Mouse (Mus musculus): ENCODE measurements around the gene Hdac1. TPM values are rescaled to one million over a fixed set of nuclear protein-coding genes. Genes with fewer than 3 reads are reported as not detected.

Hdac1 gene
- polyA plus RNA-seq, 1 experiment from 2014 or later = 101 TPM

DNA sequence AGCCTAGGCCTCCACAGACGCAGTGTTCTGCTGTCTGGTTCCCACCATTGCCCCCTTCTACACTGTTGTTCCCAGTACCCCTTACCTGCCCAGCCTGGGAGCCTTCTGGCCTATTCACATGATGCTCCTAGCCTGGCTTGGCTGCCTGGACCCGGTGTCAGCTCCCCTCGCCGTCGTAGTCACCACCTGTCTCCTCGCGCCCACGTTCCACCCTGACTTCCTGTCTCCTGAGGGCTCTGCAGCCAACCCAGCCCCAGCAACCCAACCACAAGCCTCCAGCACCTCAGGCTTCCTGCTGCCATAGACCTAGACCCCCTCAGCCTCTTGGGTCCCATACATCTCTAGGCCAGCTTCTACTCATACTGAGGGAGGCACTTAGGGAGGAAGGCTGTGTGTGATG lies 30.9 kb upstream of the Hdac1 start, which contains the start of gene Lck:
Lck (minus strand) TSS at position 212 of the 400 bp plus-strand sequence.
- Histone ChIP-seq H3K9ac (replicated peaks; ENCODE audit: low read depth) (no peak within 1 kb of the TSS), H3K27ac (ENCODE audit: low read length) (peak within 1 kb of the TSS; percentile 57), H3K4me2 (replicated peaks; ENCODE audit: low read depth, low read length) (no peak within 1 kb of the TSS), H3K9me3 (ENCODE audit: low read length) (no peaks in the 10 kb centered on the region), H3K4me1 (ENCODE audit: insufficient read depth, low read depth, low read length) (no peaks in the 10 kb centered on the region), H3K27me3 (replicated peaks; ENCODE audit: insufficient read depth, low read length) (no peaks in the 10 kb centered on the region), H3K4me3 (ENCODE audit: low read depth, low read length) (no peak within 1 kb of the TSS), H3K36me3 (ENCODE audit: insufficient read depth, low read length) (no peaks in the 10 kb centered on the region)
- no peak for ATAC-seq
- no peak for DNase-seq (ENCODE audit: low spot score)
- 90% methylated on average over 7 of the region's 8 CpGs for WGBS
- no peak for TF ChIP-seq CTCF (IDR thresholded peaks at IDR 0.05)
- TF ChIP-seq EP300 (IDR thresholded peaks at IDR 0.05) = no peak

DNA sequence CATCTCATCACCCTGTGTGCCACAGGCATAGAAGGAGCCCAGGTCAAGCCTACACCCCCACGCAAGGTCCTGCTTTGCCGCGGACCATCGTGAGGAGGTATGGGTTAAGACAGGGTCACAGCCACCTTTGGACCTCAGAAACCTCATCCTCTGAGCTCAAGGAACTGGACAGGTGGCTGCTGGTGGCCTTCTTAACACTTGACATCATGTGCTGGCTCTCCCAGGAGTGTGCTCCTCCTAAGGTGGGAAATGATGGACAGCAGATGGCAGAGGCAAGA lies 30.5 kb upstream of the Hdac1 start:
- DNase-seq (ENCODE audit: low spot score) (no peak), ATAC-seq (no peak)
- Histone ChIP-seq H3K9ac (replicated peaks; ENCODE audit: low read depth) (no peak overlapping the region), H3K27ac (ENCODE audit: low read length) (peak overlapping the region; percentile 57; the same call in 1 of the 2 replicates), H3K36me3 (ENCODE audit: insufficient read depth, low read length) (no peaks in the 10 kb centered on the region), H3K4me2 (replicated peaks; ENCODE audit: low read depth, low read length) (no peak overlapping the region), H3K4me1 (ENCODE audit: insufficient read depth, low read depth, low read length) (no peaks in the 10 kb centered on the region), H3K4me3 (ENCODE audit: low read depth, low read length) (no peak overlapping the region), H3K27me3 (replicated peaks; ENCODE audit: insufficient read depth, low read length) (no peaks in the 10 kb centered on the region), H3K9me3 (ENCODE audit: low read length) (no peaks in the 10 kb centered on the region)
- WGBS = 97% methylated on average over 4 of the region's 4 CpGs
- TF ChIP-seq EP300 (IDR thresholded peaks at IDR 0.05) = no peak
- no peak for TF ChIP-seq CTCF (IDR thresholded peaks at IDR 0.05)

DNA sequence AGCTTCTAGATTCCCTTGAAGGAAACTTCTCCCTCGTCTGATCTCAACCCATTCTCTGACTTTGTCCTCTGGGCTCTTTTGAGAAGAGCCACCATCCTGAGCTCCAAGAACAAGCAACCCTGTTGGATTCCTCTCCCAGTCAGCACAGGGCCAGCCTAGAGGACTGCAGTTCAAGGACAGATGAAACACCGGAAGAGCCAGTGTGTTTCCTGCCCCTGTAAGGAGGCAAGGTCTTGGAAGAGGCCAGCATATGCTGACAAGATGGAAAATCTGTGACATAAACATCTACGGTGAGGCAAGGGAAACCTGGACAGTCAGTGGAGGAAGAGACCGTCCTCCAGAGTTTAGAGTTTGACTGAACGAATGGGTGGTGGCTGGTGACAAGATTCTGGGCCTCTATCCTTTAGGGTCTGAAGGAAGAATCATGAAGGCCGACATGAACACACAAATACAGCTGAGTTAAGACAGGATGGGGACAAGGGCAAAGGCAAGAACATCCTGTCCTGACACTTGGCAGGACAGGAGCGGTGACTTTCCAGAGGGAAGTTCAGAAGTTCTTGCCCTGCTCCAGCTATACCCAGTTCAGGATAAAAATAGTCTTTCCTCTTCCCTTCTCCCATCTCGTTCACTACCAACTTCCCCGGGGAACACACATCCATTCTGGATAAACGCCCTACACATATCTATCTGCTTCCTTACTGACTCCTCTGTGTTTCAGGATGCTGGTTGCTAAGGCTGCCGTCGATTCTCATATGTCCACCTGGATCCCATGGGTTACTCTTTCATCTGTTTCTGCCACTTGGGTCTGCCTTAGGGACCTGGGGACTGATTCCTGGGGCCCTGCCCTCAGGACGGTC lies 30.0 kb upstream of the Hdac1 start:
- TF ChIP-seq CTCF (IDR thresholded peaks at IDR 0.05) (no peak), EP300 (IDR thresholded peaks at IDR 0.05) (peak; percentile 38; the same call in 1 of the 2 replicates)
- Histone ChIP-seq H3K27ac (ENCODE audit: low read length) (peak overlapping the region; percentile 57), H3K27me3 (replicated peaks; ENCODE audit: insufficient read depth, low read length) (no peaks in the 10 kb centered on the region), H3K4me1 (ENCODE audit: insufficient read depth, low read depth, low read length) (no peaks in the 10 kb centered on the region), H3K9me3 (ENCODE audit: low read length) (no peaks in the 10 kb centered on the region), H3K36me3 (ENCODE audit: insufficient read depth, low read length) (no peaks in the 10 kb centered on the region), H3K4me2 (replicated peaks; ENCODE audit: low read depth, low read length) (no peak overlapping the region), H3K4me3 (ENCODE audit: low read depth, low read length) (no peak overlapping the region), H3K9ac (replicated peaks; ENCODE audit: low read depth) (no peak overlapping the region)
- WGBS = 57% methylated on average over 13 of the region's 13 CpGs
- ATAC-seq = peak; percentile 61
- peak; percentile 35 for DNase-seq (ENCODE audit: low spot score)

DNA sequence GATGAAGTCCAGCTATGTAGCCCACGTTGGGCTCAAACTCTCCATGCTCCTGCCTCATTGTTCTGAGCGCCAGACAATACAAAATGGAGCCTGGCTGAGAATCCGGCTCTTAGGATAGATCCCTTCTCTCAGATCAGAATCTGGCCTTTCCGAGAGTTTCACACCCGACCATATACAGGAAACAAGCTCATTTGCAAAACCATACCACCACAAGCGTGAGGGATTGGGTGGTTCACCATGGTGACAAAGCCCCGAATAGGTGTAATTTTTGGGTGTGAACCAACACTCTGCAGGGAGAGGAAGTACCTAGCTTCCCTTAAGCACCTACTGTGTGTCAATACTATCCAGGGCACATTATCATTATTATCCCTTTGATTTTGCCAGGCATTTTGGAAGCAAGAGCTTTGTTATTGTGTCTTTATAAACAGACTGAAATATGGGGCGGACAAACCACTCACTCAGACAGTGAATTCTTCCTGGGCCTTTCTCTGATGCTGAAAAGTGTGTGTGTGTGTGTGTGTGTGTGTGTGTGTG lies 29.1 kb upstream of the Hdac1 start:
- H3K27me3 ChIP-seq (replicated peaks; ENCODE audit: insufficient read depth, low read length) = no peaks in the 10 kb centered on the region
- TF ChIP-seq EP300 (IDR thresholded peaks at IDR 0.05) = no peak
- no peak for TF ChIP-seq CTCF (IDR thresholded peaks at IDR 0.05)
- H3K4me2 ChIP-seq (replicated peaks; ENCODE audit: low read depth, low read length) = no peak overlapping the region
- DNase-seq (ENCODE audit: low spot score) (no peak), ATAC-seq (no peak)
- no peaks in the 10 kb centered on the region for H3K36me3 ChIP-seq (ENCODE audit: insufficient read depth, low read length)
- no peaks in the 10 kb centered on the region for H3K4me1 ChIP-seq (ENCODE audit: insufficient read depth, low read depth, low read length)
- no peak overlapping the region for H3K9ac ChIP-seq (replicated peaks; ENCODE audit: low read depth)
- no peak overlapping the region for H3K27ac ChIP-seq (ENCODE audit: low read length)
- no peaks in the 10 kb centered on the region for H3K9me3 ChIP-seq (ENCODE audit: low read length)
- WGBS = 61% methylated on average over 8 of the region's 8 CpGs
- no peak overlapping the region for H3K4me3 ChIP-seq (ENCODE audit: low read depth, low read length)

DNA sequence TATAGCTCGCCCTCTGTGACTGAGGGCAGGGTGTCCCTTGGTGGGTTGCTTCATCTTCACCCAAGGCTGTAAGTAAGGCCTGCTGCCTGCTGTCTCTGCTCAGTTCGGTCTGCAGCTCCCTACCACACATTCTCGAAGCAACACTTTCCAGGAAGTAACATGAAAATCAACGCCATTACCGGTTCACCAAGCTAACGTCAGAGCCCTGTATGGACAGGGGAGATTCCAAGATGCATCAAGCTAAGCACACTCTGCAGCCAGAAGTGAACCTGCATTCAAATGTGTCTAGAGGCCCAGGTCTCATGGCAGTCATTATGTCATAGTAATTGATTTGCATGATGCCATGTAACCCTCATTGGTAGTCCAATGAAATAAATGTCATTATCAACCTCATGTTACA lies 27.5 kb upstream of the Hdac1 start:
- DNase-seq (ENCODE audit: low spot score) (no peak), ATAC-seq (no peak)
- WGBS = 82% methylated on average over 6 of the region's 6 CpGs
- H3K4me1 ChIP-seq (ENCODE audit: insufficient read depth, low read depth, low read length) = no peaks in the 10 kb centered on the region
- H3K9me3 ChIP-seq (ENCODE audit: low read length) = no peaks in the 10 kb centered on the region
- H3K36me3 ChIP-seq (ENCODE audit: insufficient read depth, low read length) = no peaks in the 10 kb centered on the region
- no peak for TF ChIP-seq CTCF (IDR thresholded peaks at IDR 0.05)
- TF ChIP-seq EP300 (IDR thresholded peaks at IDR 0.05) = no peak
- no peak overlapping the region for H3K9ac ChIP-seq (replicated peaks; ENCODE audit: low read depth)
- no peak overlapping the region for H3K4me3 ChIP-seq (ENCODE audit: low read depth, low read length)
- H3K4me2 ChIP-seq (replicated peaks; ENCODE audit: low read depth, low read length) = no peak overlapping the region
- H3K27ac ChIP-seq (ENCODE audit: low read length) = no peak overlapping the region
- no peaks in the 10 kb centered on the region for H3K27me3 ChIP-seq (replicated peaks; ENCODE audit: insufficient read depth, low read length)

DNA sequence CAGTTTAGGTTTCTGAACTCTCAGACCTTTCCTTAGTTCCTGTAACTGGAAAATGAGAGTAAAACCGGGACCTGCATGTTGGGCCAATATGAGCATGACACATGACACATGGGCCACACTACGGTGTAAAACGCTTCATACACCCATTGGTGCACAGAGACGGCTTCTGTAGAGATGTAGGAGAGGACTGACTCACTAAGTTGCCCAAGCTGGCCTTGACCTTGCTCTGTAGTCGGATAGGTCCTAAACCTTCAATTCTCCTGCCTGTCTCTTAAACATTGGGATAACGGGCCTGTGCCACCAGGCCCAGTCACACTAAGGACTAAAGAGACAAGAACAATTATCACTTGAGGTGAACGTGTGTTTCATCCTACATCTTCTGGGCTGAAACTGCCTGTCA lies 25.9 kb upstream of the Hdac1 start:
- TF ChIP-seq EP300 (IDR thresholded peaks at IDR 0.05) (no peak), CTCF (IDR thresholded peaks at IDR 0.05) (no peak)
- DNase-seq (ENCODE audit: low spot score) = no peak
- ATAC-seq = no peak
- Histone ChIP-seq H3K4me3 (ENCODE audit: low read depth, low read length) (no peak overlapping the region), H3K4me1 (ENCODE audit: insufficient read depth, low read depth, low read length) (no peaks in the 10 kb centered on the region), H3K27ac (ENCODE audit: low read length) (no peak overlapping the region), H3K27me3 (replicated peaks; ENCODE audit: insufficient read depth, low read length) (no peaks in the 10 kb centered on the region), H3K9ac (replicated peaks; ENCODE audit: low read depth) (no peak overlapping the region), H3K4me2 (replicated peaks; ENCODE audit: low read depth, low read length) (no peak overlapping the region), H3K36me3 (ENCODE audit: insufficient read depth, low read length) (no peaks in the 10 kb centered on the region), H3K9me3 (ENCODE audit: low read length) (no peaks in the 10 kb centered on the region)
- 90% methylated on average over 7 of the region's 7 CpGs for WGBS

Measured in lung, postnatal 0 days (tissue).